Mouse (Mus musculus): ENCODE measurements around the gene Elane.
A peak's percentile ranks its signal among the peaks of the same experiment; 100 is the strongest.
"Not testable (repeated sequence)": the region's sequence is repeated elsewhere in the genome, so short reads cannot be mapped to it uniquely, and the experiment has no call there.

The Elane gene

DNA sequence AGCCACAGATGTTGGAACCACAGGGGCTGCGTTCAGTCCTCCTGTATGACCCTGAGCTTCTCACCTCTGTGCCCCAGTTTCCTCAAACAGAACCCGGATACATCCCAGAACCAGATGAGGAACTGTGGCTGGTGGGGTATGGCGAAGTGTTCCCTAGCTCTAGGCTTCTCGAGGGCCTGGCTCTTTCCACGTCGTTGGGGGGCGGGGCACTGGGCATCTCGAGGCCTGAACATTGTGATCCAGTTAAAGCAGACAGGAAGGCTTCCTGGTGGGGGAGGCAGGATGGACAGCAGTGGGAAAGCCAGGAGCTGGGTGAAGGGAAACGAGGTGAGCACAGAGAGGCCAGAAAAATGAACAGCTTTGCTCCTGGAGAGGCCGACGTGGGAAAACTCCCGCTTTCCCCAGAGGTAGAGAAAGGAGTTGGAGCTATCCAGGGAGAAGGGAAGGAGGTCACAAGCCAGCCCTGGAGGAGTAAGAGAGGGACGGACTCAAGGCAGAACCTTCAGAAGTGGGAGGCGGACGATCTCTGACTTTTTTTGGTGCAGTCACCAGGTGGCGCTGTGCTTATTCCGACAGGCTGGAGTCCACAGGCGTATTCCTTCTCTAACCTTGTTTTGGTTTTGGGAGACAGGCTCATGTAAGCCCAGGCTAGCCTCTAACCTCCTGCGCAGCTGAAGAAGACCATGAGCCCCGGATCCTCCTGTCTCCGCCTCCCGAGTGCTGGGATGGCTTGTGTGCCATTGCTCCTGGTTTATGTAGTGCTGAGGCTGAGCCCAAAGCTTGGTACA lies 2.6 kb upstream of the Elane start:
- DNase-seq, result peak; percentile 75

DNA sequence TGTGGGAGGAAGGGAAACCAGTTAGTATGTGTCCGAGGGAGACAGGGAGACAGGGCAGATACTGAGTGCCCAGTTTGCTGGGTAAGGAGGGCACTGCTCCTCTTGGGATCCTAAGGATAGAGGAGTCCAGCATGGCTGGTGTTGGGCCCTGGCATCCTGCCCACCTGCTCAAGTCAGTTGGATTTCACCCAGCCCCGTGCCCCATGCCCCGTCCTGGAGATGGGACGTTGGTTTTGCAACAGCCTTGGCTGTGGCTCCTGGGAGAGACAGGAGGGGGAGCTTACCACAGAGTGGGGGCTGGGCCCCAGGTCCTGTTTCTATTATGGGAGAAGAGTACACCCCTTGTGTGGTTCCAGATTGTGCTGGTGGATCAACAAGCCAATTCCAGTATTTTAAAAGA lies 1.6 kb upstream of the Elane start:
- no peak for DNase-seq

DNA sequence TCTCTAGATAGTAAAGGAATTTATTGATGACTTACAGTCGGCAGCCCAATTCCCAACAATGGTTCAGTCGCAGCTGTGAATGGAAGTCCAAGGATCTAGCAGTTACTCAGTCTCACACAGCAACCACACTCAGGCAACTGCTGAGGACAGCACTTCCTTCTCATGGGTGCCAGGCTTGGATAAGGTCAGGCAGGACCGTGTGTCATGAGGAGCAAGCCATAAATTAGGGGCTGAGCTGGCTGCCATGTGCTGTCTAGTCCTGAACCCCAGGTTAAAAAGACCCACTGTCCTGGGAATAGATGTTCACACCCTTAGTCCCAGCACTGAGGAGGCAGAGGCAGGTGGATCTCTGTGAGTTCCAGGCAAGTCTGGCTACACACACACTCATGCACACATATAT lies 1.1 kb upstream of the Elane start:
- not testable (repeated sequence) for DNase-seq

GRCm38 (mm10) chr10:79886611-79887010 lies 564 bp downstream of the Elane start:
- no peak for DNase-seq

DNA sequence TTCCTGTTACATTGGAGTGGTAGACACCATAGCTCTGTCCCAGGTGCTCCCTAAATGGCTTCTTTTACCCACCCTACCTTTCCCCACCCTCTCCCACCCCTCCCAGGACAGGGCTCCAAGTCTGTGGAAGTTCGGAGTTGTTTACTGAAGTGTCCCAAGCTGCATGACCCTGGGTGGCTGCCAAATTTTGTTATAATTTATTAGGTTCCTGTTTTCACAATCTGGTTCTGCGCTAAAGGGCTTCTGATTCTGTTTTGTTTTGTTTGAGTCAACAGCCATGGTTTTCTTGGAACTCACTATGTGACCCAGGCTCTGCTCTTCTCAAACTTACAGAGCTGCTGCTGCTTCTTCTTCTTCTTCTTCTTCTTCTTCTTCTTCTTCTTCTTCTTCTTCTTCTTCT lies 3.3 kb downstream of the Elane start:
- DNase-seq, result no peak

DNA sequence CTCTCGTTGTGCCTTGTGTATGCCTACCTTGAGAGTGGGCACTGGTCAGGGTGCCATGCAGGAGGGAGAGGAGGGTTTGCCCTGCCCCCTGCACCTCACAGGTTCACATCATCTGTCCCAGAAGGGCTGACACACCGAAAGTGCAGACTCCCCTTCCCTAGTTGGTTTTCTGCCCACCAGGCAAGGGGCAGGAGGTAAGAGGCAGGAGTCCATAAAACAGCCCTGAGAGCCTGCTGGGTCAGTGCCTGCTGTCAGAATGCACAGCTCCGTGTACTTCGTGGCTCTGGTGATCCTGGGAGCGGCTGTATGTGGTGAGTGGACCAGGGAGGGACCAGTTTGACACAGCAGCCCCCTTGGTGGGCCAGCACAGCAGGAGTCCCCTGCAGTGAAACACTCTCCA lies 4.6 kb downstream of the Elane start, which contains the start of gene Cfd:
Gene Cfd (plus strand): TSS at position 184 of the 400 bp plus-strand sequence.
- DNase-seq, result no peak

DNA sequence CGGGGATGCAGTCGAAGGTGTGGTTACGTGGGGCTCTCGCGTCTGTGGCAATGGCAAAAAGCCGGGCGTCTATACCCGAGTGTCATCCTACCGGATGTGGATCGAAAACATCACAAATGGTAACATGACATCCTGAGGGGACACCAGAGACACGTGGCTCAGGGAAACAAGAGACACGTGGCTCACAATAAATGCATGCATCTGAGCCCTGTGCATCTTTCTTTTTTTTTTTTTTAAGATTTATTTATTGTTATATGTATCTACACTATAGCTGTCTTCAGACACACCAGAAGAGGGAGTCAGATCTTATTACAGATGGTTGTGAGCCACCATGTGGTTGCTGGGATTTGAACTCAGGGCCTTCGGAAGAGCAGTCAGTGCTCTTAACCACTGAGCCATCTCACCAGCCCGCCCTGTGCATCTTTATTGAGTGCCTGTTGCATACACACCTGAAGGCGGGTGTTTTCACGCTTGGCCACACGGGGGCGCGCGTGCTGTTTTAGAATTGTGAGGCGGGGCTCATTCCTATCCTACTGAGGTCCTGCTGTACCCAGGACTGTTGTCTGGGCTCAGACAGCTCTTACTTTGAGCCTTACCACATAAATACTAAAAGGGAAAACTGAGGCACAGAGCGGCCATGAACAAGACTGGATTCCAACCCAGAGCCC lies 6.5 kb downstream of the Elane start:
- DNase-seq, result peak; percentile 72

DNA sequence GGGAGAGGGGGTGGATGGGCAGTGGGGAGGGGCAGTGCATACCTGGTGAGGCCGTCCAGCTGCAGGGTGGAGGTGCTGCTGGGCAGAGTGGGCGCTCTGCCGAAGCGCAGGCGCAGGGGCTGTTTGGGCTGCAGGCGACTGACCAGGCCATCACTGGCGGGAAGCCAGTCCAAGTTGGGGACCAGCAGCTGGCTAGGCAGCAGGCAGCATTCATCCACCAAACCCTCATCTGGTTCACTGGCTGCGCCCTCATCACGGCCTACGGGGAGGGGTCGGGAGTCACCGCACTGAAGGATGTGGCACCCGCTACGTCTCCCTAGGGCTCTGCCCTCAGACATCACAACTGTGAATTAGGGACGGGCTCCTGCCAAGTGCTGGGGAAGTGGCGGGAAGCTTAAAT lies 10.3 kb downstream of the Elane start:
- no peak for DNase-seq

GRCm38 (mm10) chr10:79896814-79897213 lies 10.8 kb downstream of the Elane start:
- DNase-seq, result no peak

- no peak for DNase-seq
Measured at GRCm38 (mm10) chr10:79897316-79898245, 11.5 kb downstream of the Elane start.

GRCm38 (mm10) chr10:79900951-79901410 lies 14.9 kb downstream of the Elane start:
- peak; percentile 85 for DNase-seq

- DNase-seq, result no peak
Measured at GRCm38 (mm10) chr10:79906712-79907111, 20.7 kb downstream of the Elane start.

DNA sequence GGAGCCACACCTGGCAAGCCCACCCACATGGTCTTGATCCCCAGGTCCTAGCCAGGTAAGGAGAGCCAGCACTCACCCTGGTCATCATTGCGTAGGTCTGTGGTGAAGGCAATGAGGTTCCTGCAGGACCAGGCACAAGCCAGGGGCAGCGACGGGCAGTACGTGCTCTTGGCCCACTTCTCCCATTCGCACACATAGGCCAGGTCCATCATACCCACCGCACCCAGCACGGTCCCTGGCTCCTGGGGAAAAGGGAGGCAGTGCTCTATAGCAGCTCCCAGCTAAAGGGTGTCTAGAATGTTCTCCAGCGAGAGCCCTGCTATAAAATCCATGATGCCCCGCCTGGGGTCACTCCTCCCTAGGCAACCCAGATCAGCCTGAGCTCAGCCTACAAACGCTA lies 21.4 kb downstream of the Elane start:
- no peak for DNase-seq

- peak; percentile 95 for DNase-seq
Measured at GRCm38 (mm10) chr10:79908167-79909091, 22.4 kb downstream of the Elane start, which contains the start of gene Med16. Gene Med16, minus strand, starts transcription at chr10:79908923.

- DNase-seq, result no peak
Measured at GRCm38 (mm10) chr10:79909092-79909922, 23.3 kb downstream of the Elane start.

- DNase-seq, result no peak
Measured at GRCm38 (mm10) chr10:79910556-79910955, 24.5 kb downstream of the Elane start, which contains the start of gene Gm26602. Gene Gm26602, plus strand, starts transcription at chr10:79910856.

- no peak for DNase-seq
Measured at GRCm38 (mm10) chr10:79912412-79912811, 26.4 kb downstream of the Elane start.

GRCm38 (mm10) chr10:79914131-79914947 lies 28.3 kb downstream of the Elane start:
- DNase-seq, result no peak

DNA sequence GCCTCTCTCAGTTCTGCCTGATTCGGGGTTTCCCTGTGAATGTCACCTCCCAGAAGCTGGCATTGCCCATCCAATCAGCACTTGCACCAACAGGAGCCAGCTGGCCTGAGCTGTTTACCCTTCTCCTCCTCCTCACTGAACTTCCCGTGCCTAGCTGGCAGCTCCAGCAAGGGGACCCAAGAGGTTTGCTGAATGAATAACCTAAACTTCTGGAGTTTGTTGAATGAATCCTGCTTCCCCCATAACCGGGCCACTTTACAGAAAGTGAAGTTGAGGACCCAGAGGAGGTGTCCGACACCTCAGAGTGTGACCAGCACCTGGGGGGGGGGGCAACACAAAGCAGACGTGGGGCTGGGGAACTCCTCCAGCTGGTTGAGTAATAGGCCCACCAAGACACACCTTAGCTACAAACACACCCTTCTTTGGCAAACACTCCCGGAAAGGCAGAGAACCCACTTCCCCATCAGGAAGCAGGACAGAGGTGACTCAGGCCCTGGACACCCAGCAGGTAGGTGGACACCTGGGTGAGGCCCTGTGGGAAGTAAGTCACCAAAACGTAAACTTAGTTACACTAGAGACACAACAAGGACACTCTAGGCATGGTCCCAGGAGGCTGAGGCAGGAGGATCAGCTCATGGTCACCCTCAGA lies 29.0 kb downstream of the Elane start:
- no peak for DNase-seq

Data from right cerebral cortex, postnatal 25 days (tissue).